Mouse (Mus musculus) bone marrow macrophage, adult 2 months (primary cell): ENCODE data around the gene Ccr10. TPM values are rescaled to one million over a fixed set of nuclear protein-coding genes. Genes with fewer than 3 reads are reported as not detected.

Experiments used
- H3K27ac ChIP-seq: 2 replicates; pipeline ENCODE4 v1.5.1; 2012; ENCODE audit warnings: low read depth, low read length; ENCODE audit not compliant: insufficient read depth
- H3K4me1 ChIP-seq: 2 replicates; pipeline ENCODE4 v1.6.1; 2012; ENCODE audit warnings: low read length; ENCODE audit not compliant: control insufficient read depth, insufficient read depth
- H3K4me3 ChIP-seq: 2 replicates; pipeline ENCODE4 v1.5.1; 2012; ENCODE audit warnings: mild to moderate bottlenecking, low read length, moderate library complexity; ENCODE audit not compliant: insufficient read depth
- CTCF ChIP-seq: IDR thresholded peaks from 2 replicates; pipeline ENCODE4 v1.5.1; 2012; ENCODE audit warnings: low read depth, mild to moderate bottlenecking, low read length, moderate library complexity
- POLR2A ChIP-seq: IDR thresholded peaks from 2 replicates; pipeline ENCODE4 v1.6.1; 2012; ENCODE audit warnings: mild to moderate bottlenecking, low read depth, low read length, borderline replicate concordance
- polyA plus RNA-seq: library from polyadenylated mRNA; stranded (reverse); fragments of >200 nt; gene quantifications from 2 replicates; pipeline ENCODE4 v1.2.4, GENCODE M21; 2012; ENCODE audit not compliant: missing spikeins, insufficient read depth, insufficient read length

The Ccr10 gene
- polyA plus RNA-seq, 1 experiment = not detected

DNA sequence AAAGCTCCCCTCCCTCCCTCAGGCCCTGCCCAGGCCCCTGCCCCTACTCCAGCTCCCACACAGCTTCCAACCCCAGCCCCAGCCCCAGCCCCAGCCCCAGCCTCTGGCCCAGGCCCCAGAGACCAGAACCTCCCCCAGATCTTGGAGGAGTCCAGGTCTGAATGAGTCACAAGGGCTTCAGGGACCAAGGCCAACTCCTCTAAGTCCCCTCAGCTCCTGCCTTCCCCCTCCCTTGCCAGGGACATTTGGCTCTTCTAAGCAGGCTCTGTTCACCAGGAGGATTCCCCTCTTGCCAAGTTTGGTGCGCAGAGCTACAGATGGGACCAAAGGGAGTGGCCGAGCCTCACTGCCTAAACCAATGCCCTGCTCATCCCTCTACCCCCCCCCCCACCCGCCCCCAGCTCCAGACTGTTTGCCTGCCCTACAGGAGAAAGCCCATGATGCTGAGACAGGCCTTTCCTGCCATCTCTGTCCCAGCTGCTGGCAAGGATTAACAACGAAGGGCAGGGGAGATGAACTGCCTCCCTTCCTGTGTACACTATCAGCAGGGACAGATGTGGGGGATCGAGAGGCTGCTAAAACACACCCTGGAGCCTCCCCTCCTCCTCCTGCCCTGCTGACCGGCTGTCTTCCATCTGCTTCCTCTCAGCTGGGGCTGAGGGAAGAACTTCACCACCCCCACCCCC is 14.4 kb upstream of the Ccr10 start:
- Histone ChIP-seq H3K27ac (no peak overlapping the region), H3K4me3 (no peak overlapping the region)
- TF ChIP-seq POLR2A = no peak
- TF ChIP-seq CTCF = no peak

DNA sequence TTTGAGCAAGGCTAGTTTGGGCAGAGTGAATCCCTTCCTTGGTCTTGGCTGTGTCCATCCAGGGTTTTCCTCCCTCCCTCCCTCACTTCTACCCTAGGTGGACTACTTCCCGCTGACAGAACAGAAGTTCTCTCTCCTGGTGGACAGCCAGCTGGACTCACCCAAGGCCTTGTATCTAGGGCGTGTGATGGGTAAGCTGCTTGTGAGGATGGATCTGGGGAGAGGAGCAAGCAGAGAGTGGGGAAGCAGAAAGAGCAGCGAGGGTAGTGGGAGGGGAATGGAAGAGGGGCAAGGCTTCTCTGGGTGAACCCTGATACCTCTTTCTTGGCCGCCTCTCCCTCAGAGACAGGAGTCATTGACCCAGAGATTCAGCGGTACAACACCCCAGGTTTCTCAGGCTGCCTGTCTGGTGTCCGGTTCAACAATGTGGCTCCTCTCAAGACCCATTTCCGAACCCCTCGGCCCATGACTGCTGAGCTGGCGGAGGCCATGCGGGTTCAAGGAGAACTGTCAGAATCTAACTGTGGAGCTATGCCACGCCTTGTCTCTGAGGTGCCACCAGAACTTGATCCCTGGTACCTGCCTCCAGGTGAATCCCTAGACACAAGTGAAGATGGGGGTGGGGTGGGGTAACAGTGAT is 13.0 kb upstream of the Ccr10 start:
- no peak for TF ChIP-seq CTCF
- no peak for TF ChIP-seq POLR2A
- no peak overlapping the region for H3K27ac ChIP-seq
- peaks cover 6% of the 10 kb centered on the region; the same call in 1 of the 2 replicates for H3K4me1 ChIP-seq
- no peak overlapping the region for H3K4me3 ChIP-seq

More for the DNA sequence above, 14.4 kb upstream of the Ccr10 start:
- H3K4me1 ChIP-seq = peaks cover 6% of the 10 kb centered on the region; the same call in 1 of the 2 replicates

DNA sequence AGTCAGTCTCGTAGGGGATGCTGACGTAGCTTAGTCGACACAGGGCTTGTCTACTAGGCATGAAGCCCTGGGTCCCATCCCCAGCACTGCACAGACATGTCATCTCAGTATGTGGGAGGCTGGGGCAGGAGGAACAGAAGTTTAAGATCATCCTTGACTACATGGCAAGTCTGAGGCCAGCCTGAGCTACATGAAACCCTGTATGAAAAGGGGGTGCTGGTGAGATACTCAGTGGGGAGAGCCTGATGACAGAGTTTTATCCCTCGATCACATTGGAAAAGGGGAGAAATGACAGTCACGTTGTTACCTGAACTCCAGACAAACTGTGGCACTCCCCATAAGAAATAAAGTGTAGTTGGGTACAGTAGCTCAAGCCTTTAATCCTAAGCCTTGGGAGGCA is 12.3 kb upstream of the Ccr10 start:
- H3K4me1 ChIP-seq = peaks cover 6% of the 10 kb centered on the region; the same call in 1 of the 2 replicates
- TF ChIP-seq POLR2A (no peak), CTCF (no peak)
- H3K27ac ChIP-seq = no peak overlapping the region
- H3K4me3 ChIP-seq = no peak overlapping the region

DNA sequence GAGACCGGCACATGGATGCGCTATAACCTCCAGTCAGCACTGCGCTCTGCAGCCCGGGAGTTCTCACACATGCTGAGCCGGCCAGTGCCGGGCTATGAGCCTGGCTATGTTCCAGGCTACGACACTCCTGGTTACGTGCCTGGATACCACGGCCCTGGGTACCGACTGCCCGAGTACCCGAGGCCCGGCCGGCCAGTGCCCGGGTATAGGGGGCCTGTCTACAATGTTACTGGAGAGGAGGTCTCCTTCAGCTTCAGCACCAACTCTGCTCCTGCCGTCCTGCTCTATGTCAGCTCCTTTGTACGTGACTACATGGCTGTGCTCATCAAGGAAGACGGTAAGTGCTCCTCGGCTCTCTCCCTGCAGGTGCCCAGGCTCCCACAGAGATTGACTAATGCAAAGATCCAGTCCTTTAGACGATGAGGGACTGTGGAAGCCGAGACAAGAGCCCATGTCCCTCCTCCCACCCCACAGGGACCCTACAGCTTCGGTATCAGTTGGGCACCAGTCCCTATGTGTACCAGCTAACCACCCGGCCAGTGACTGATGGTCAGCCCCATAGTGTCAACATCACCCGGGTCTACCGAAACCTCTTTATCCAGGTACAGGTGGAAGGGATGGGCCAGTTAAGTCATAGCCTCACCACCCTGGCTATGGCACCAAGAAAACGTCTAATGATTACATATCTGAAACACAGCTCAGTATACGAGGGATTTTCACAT is 11.4 kb upstream of the Ccr10 start:
- TF ChIP-seq POLR2A (no peak), CTCF (no peak)
- Histone ChIP-seq H3K4me3 (no peak overlapping the region), H3K27ac (no peak overlapping the region), H3K4me1 (peaks cover 6% of the 10 kb centered on the region; the same call in 1 of the 2 replicates)

DNA sequence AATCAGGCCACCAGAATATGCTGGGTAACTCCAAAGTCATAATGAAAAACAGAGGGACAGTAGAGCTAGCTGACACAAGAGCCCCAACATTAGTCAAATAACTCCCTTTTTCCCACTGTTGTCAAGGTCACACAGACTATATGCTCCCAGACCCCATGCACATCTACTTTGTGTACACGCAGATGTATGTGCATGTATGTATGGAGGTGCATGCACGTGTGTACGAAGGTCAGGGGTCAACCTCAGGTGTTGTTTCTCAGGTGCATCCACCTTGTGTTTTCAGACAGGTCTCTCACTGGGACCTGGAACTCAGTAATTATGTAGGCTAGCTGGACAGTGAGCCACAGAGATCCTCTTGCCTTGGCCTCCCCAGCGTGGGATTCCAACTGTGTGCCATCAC is 10.2 kb upstream of the Ccr10 start:
- Histone ChIP-seq H3K27ac (no peak overlapping the region), H3K4me1 (peaks cover 6% of the 10 kb centered on the region; the same call in 1 of the 2 replicates), H3K4me3 (no peak overlapping the region)
- TF ChIP-seq POLR2A = no peak
- no peak for TF ChIP-seq CTCF

DNA sequence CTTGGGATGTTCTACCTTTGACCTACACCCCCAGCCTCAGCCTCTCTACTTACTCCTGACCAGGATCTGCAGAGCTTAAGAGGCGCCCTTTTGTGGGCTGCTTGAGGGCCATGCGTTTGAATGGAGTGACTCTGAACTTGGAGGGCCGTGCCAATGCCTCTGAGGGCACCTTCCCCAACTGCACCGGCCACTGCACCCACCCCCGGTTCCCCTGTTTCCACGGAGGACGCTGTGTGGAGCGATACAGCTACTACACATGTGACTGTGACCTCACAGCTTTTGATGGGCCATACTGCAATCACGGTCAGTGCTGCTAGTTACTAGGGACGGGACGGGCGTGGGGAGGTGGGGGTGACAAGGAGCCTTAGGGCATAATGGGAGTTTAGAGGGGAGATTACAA is 9.7 kb upstream of the Ccr10 start:
- Histone ChIP-seq H3K4me1 (peaks cover 3% of the 10 kb centered on the region; the same call in 1 of the 2 replicates), H3K27ac (no peak overlapping the region), H3K4me3 (no peak overlapping the region)
- TF ChIP-seq POLR2A = no peak
- TF ChIP-seq CTCF = no peak

DNA sequence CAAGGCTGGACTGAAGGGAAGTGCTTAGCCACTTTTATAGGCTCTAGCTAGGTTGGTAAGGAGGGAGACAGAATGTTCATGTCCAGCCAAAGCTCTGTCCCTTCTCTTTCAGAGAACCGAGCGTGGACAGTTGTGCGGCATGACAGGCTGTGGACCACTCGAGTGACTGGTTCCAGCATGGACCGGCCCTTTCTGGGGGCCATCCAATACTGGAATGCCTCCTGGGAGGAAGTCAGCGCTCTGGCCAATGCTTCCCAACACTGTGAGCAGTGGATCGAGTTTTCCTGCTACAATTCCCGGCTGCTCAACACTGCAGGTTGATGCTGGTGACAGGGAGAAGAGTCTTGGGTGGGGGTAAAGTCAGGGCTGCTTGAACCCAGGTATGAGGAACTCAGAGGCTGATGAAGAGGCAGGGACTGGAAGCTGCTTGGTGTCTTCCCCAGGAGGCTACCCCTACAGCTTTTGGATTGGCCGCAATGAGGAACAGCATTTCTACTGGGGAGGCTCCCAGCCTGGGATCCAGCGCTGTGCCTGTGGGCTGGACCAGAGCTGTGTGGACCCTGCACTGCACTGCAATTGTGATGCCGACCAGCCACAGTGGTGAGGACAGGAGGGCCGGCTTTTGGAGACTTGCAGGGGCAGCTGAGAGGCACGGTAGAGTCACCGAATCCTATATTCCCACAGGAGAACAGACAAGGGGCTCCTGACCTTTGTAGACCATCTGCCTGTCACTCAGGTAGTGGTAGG is 7.7 kb upstream of the Ccr10 start:
- no peak overlapping the region for H3K4me3 ChIP-seq
- TF ChIP-seq CTCF = no peak
- no peak for TF ChIP-seq POLR2A
- H3K4me1 ChIP-seq = no peaks in the 10 kb centered on the region
- no peak overlapping the region for H3K27ac ChIP-seq

DNA sequence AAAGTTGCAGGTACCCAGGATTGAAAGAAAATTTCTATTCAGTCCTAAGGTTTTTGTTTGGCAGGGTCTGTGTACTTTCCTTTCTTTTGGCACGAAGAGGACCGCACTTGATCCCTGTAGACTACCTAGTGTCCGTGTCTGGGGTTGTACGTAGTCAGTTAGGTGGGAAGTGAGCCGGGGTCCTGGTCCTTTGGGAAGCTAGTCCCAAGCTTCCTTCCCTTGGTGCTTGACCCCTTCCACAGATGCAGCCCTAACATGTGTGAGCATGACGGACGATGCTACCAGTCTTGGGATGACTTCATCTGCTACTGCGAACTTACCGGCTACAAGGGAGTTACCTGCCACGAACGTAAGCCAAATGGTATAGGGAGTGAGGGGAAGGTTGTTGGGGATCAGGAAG is 6.7 kb upstream of the Ccr10 start:
- H3K27ac ChIP-seq = no peak overlapping the region
- H3K4me3 ChIP-seq = no peak overlapping the region
- TF ChIP-seq CTCF (no peak), POLR2A (no peak)
- no peaks in the 10 kb centered on the region for H3K4me1 ChIP-seq
